Mouse (Mus musculus) E14TG2a.4 (cell line): ENCODE data around the gene Sept8.

ENCODE experiments used
- H3K27me3 ChIP-seq: 2 replicates; pipeline ENCODE4 v1.6.1; 2014; ENCODE audit warnings: low read length, control low read depth; ENCODE audit not compliant: insufficient read depth
- H3K36me3 ChIP-seq: 2 replicates; pipeline ENCODE4 v1.6.1; 2014; ENCODE audit warnings: low read length, control low read depth; ENCODE audit not compliant: insufficient read depth
- H3K4me1 ChIP-seq: replicated peaks from 2 replicates; pipeline ENCODE4 v1.6.1; 2014; ENCODE audit warnings: low read depth, low read length, control low read depth
- H3K4me3 ChIP-seq: replicated peaks from 2 replicates; pipeline ENCODE4 v1.5.1; 2014; ENCODE audit warnings: mild to moderate bottlenecking, low read length
- H3K9me3 ChIP-seq: 2 replicates; pipeline ENCODE4 v1.6.1; 2014; ENCODE audit warnings: low read length, control low read depth
- CTCF ChIP-seq: conservative IDR thresholded peaks from 2 replicates; pipeline ENCODE4 v1.5.1; 2014; ENCODE audit warnings: low read length
- NANOG ChIP-seq: IDR thresholded peaks from 2 replicates; pipeline ENCODE4 v1.6.1; 2014; ENCODE audit warnings: borderline replicate concordance, low read length, mixed read lengths
- POU5F1 ChIP-seq: IDR thresholded peaks from 2 replicates; pipeline ENCODE4 v1.6.1; 2014; ENCODE audit warnings: low read length, borderline replicate concordance

Gene Sept8

GRCm38 (mm10) chr11:53567224-53568014 lies 48.4 kb downstream of the Sept8 start, which contains the start of gene Kif3a:
Gene Kif3a, plus strand, starts transcription at chr11:53567379.
- Histone ChIP-seq H3K36me3 (no peaks in the 10 kb centered on the region), H3K27me3 (peaks cover 8% of the 10 kb centered on the region), H3K9me3 (peaks cover 3% of the 10 kb centered on the region; the same call in 1 of the 2 replicates), H3K4me1 (peaks cover 10% of the 10 kb centered on the region), H3K4me3 (peak within 1 kb of the TSS; percentile 92)
- TF ChIP-seq NANOG (no peak), CTCF (no peak), POU5F1 (no peak)

GRCm38 (mm10) chr11:53580562-53580961 lies 61.5 kb downstream of the Sept8 start:
- Histone ChIP-seq H3K4me3 (no peak overlapping the region), H3K4me1 (peaks cover 4% of the 10 kb centered on the region; the same call in 1 of the 2 replicates), H3K9me3 (no peaks in the 10 kb centered on the region), H3K27me3 (no peaks in the 10 kb centered on the region), H3K36me3 (peaks cover 15% of the 10 kb centered on the region)
- TF ChIP-seq CTCF: 0 out of 2 replicates have a peak, but pooled peaks have one; percentile 22
- TF ChIP-seq NANOG: no peak

- no peaks in the 10 kb centered on the region for H3K9me3 ChIP-seq
- H3K27me3 ChIP-seq: no peaks in the 10 kb centered on the region
- peaks cover 4% of the 10 kb centered on the region; the same call in 1 of the 2 replicates for H3K4me1 ChIP-seq
- TF ChIP-seq POU5F1: no peak
- TF ChIP-seq NANOG: no peak
- TF ChIP-seq CTCF: no peak
- peaks cover 15% of the 10 kb centered on the region for H3K36me3 ChIP-seq
- no peak overlapping the region for H3K4me3 ChIP-seq
Observed at GRCm38 (mm10) chr11:53583151-53583550, 64.1 kb downstream of the Sept8 start.

- Histone ChIP-seq H3K36me3 (peaks cover 14% of the 10 kb centered on the region), H3K4me3 (no peak overlapping the region), H3K4me1 (peaks cover 4% of the 10 kb centered on the region; the same call in 1 of the 2 replicates), H3K9me3 (no peaks in the 10 kb centered on the region), H3K27me3 (no peaks in the 10 kb centered on the region)
- TF ChIP-seq CTCF: peak; percentile 77
- no peak for TF ChIP-seq POU5F1
- TF ChIP-seq NANOG: no peak
Observed at GRCm38 (mm10) chr11:53584849-53585248, 65.8 kb downstream of the Sept8 start.

- no peak overlapping the region for H3K4me3 ChIP-seq
- no peaks in the 10 kb centered on the region for H3K9me3 ChIP-seq
- peaks cover 4% of the 10 kb centered on the region; the same call in 1 of the 2 replicates for H3K4me1 ChIP-seq
- TF ChIP-seq NANOG (no peak), POU5F1 (no peak), CTCF (no peak)
- H3K36me3 ChIP-seq: peaks cover 11% of the 10 kb centered on the region
- no peaks in the 10 kb centered on the region for H3K27me3 ChIP-seq
Observed at GRCm38 (mm10) chr11:53585510-53585909, 66.5 kb downstream of the Sept8 start.

- Histone ChIP-seq H3K27me3 (peaks cover 8% of the 10 kb centered on the region; the same call in 1 of the 2 replicates), H3K4me1 (peaks cover 4% of the 10 kb centered on the region; the same call in 1 of the 2 replicates), H3K9me3 (no peaks in the 10 kb centered on the region), H3K36me3 (peaks cover 9% of the 10 kb centered on the region; the same call in 1 of the 2 replicates), H3K4me3 (no peak overlapping the region)
- TF ChIP-seq NANOG: no peak
- TF ChIP-seq CTCF: no peak
- TF ChIP-seq POU5F1: no peak
Observed at GRCm38 (mm10) chr11:53588279-53588678, 69.2 kb downstream of the Sept8 start.

- H3K4me3 ChIP-seq: 0 out of 2 replicates have a peak overlapping the region, but pooled peaks have one; percentile 18
- no peaks in the 10 kb centered on the region for H3K4me1 ChIP-seq
- no peaks in the 10 kb centered on the region for H3K9me3 ChIP-seq
- H3K27me3 ChIP-seq: peaks cover 8% of the 10 kb centered on the region; the same call in 1 of the 2 replicates
- peaks cover 6% of the 10 kb centered on the region for H3K36me3 ChIP-seq
- TF ChIP-seq CTCF: peak; percentile 91
- no peak for TF ChIP-seq NANOG
Observed at GRCm38 (mm10) chr11:53590368-53590768, 71.3 kb downstream of the Sept8 start.

- TF ChIP-seq CTCF (no peak), NANOG (no peak), POU5F1 (no peak)
- no peak overlapping the region for H3K4me3 ChIP-seq
Observed at GRCm38 (mm10) chr11:53591116-53591515, 72.1 kb downstream of the Sept8 start.

More at GRCm38 (mm10) chr11:53591116-53591515, 72.1 kb downstream of the Sept8 start:
- peaks cover 6% of the 10 kb centered on the region for H3K36me3 ChIP-seq
- no peaks in the 10 kb centered on the region for H3K4me1 ChIP-seq
- no peaks in the 10 kb centered on the region for H3K9me3 ChIP-seq
- peaks cover 8% of the 10 kb centered on the region; the same call in 1 of the 2 replicates for H3K27me3 ChIP-seq
